ENCODE assay signal across 8 mouse cellular contexts in the genomic region with DNA sequence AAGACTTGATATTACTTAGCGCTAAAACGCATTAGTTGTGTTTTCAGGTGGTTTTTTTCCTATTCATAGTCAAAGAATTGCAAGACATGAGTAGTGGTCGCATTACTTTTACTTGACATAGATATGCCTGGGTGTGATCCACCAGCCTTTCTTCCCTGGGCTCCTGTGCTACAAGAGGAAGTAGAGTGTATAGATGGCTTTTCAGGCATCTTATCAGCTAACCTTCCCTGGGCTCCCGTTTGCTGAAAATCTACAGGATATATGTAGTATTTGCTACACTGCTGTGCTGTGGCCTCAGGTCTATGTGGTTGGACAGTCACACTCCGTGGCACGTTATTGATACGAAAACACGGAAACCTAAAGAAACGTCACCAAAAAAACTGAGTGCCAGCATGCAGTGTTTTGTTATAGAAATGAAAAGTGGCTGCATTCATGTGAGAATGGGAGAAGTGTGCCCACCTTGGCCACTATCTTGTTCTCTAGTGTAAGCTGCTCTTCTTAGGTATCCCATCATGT. TPM values are rescaled to one million over a fixed set of nuclear protein-coding genes. Genes with fewer than 3 reads are reported as not detected.
DNase-seq lines count a peak whose midpoint lies in the region; ATAC-seq and TF ChIP-seq lines count a peak whose summit lies in the region.

No protein-coding gene starts in this region.

- no peak for ATAC-seq in kidney, postnatal 0 days (replicated peaks; ENCODE audit: low FRiP score, low read depth)

- TF ChIP-seq POLR2A in myocyte (IDR thresholded peaks at IDR 0.05; ENCODE audit: insufficient read length, low read depth) = no peak

- H3K27ac ChIP-seq in kidney, postnatal 0 days = no peak overlapping the region

- TF ChIP-seq CTCF in kidney, postnatal 0 days (IDR thresholded peaks at IDR 0.05; ENCODE audit: low read depth) = no peak

- 78% methylated on average over 9 of the region's 9 CpGs for WGBS in kidney, postnatal 0 days

- peaks cover 62% of the 10 kb centered on the region for H3K79me2 ChIP-seq in myocyte (ENCODE audit: control insufficient read depth, insufficient read depth)

- intact Hi-C loops in left cerebral cortex, postnatal 10 days (cut with DNase I) = no loop called here

- no peak overlapping the region for H3ac ChIP-seq in myocyte (ENCODE audit: control insufficient read depth, insufficient read length)

- H3K4me1 ChIP-seq in kidney, postnatal 0 days (replicated peaks; ENCODE audit: insufficient read depth, low read length) = peaks cover 4% of the 10 kb centered on the region

- H3K36me3 ChIP-seq in kidney, postnatal 0 days (ENCODE audit: insufficient read depth, low read length) = 0 out of 2 replicates have a peak, but pooled peaks cover 3% of the 10 kb centered on the region
- no peaks in the 10 kb centered on the region for H3K36me3 ChIP-seq in myocyte (ENCODE audit: control insufficient read depth, insufficient read depth)

- peak overlapping the region; percentile 68 for H3K4me2 ChIP-seq in kidney, postnatal 0 days (ENCODE audit: low read length)
- peak overlapping the region; percentile 62 for H3K4me2 ChIP-seq in myocyte (ENCODE audit: low read depth)

- H3K4me3 ChIP-seq in kidney, postnatal 0 days (replicated peaks; ENCODE audit: low read depth, low read length) = no peak overlapping the region
- H3K4me3 ChIP-seq in myocyte = peak overlapping the region; percentile 43

- no peak for DNase-seq in kidney, postnatal 0 days (ENCODE audit: low spot score)
- DNase-seq in kidney, postnatal 4 days = no peak
- DNase-seq in c-Kit-negative CD71-positive TER-119-positive erythroid progenitor cells, embryonic 14.5 days (ENCODE audit: low read depth, low spot score) = peak; percentile 36
- DNase-seq in induced T-regulatory cell, adult 2 months (ENCODE audit: low read depth) = peak; percentile 67
- DNase-seq in urinary bladder, postnatal 36 days (ENCODE audit: low spot score in 2 of 2) = no peak
- no peak for DNase-seq in left cerebral cortex, postnatal 10 days (ENCODE audit: extremely low spot score in 1 of 2, low spot score in 2 of 2)
- DNase-seq in MN1 (ENCODE audit: low spot score) = no peak

- peak overlapping the region; percentile 98; the same call in 1 of the 2 replicates for H3K9ac ChIP-seq in kidney, postnatal 0 days (ENCODE audit: low read depth, low read length)

- no peaks in the 10 kb centered on the region for H3K9me3 ChIP-seq in kidney, postnatal 0 days (replicated peaks; ENCODE audit: low read length)

- no peaks in the 10 kb centered on the region for H3K27me3 ChIP-seq in kidney, postnatal 0 days (ENCODE audit: insufficient read depth, low read length)
- H3K27me3 ChIP-seq in myocyte (ENCODE audit: control insufficient read depth, insufficient read depth, insufficient read length) = no peaks in the 10 kb centered on the region

TF ChIP-seq in myocyte, 11 proteins besides CTCF, POLR2A, EP300 and RAD21:
- no peak for TF ChIP-seq MYOG (IDR thresholded peaks at IDR 0.05; ENCODE audit: control insufficient read depth in 1 of 3, insufficient read depth in 1 of 3, insufficient read length in 2 of 3, low read depth in 2 of 3)
- no peak for TF ChIP-seq TCF12 (IDR thresholded peaks at IDR 0.05; ENCODE audit: insufficient read depth, poor library complexity, severe bottlenecking)
- no peak for TF ChIP-seq CEBPB (IDR thresholded peaks at IDR 0.05; ENCODE audit: insufficient read depth, poor library complexity, severe bottlenecking)
- TF ChIP-seq E2F4 (IDR thresholded peaks at IDR 0.05; ENCODE audit: insufficient read depth) = no peak
- no peak for TF ChIP-seq MYOD1 (IDR thresholded peaks at IDR 0.05; ENCODE audit: control insufficient read depth in 1 of 3, insufficient read length in 2 of 3, low read depth in 2 of 3)
- TF ChIP-seq REST (IDR thresholded peaks at IDR 0.05; ENCODE audit: insufficient read depth, insufficient read length) = no peak
- TF ChIP-seq TCF3 (IDR thresholded peaks at IDR 0.05; ENCODE audit: insufficient read length, low read depth) = no peak
- TF ChIP-seq SRF (IDR thresholded peaks at IDR 0.05; ENCODE audit: control insufficient read depth, insufficient read length, low read depth) = no peak
- no peak for TF ChIP-seq MAX (IDR thresholded peaks at IDR 0.05; ENCODE audit: low read depth)
- TF ChIP-seq POLR2AphosphoS2 (IDR thresholded peaks at IDR 0.05; ENCODE audit: insufficient read length, low read depth) = no peak

RNA-seq across cellular contexts. Expression of a gene that starts 6.6 kb away (rescaled TPM):
- polyA plus RNA-seq in kidney, postnatal 0 days (2015; fragmentation: Nextera tagmentation; extraction: Ambion mirVana) = 1.4 and 1.6 TPM in 2 replicates
- 0.47 TPM for polyA plus RNA-seq in myocyte (2012; fragmentation: generic; extraction: Trizol)
- 1 to 10 TPM; 7.5 to 8.7 TPM for total RNA-seq in left cerebral cortex, postnatal 10 days (2021)

RNA-seq across cellular contexts. Expression of a gene that starts 6.7 kb away (rescaled TPM):
- 41.4 and 41.9 TPM in 2 replicates for polyA plus RNA-seq in kidney, postnatal 0 days (2015; fragmentation: Nextera tagmentation; extraction: Ambion mirVana)
- polyA plus RNA-seq in myocyte (2012; fragmentation: generic; extraction: Trizol) = 6.4 TPM
- total RNA-seq in left cerebral cortex, postnatal 10 days (2021) = 10 to 100 TPM; 47.0 to 48.3 TPM

Comparison
In these comparisons a context has a peak if more than half of its experiments do, and no peak if none do; other contexts are left out.
1. DNase-seq: peak in c-Kit-negative CD71-positive TER-119-positive erythroid progenitor cells, embryonic 14.5 days (single experiment) and induced T-regulatory cell, adult 2 months (single experiment); none in kidney, postnatal 0 days (single experiment), kidney, postnatal 4 days (0 of 2), urinary bladder, postnatal 36 days (0 of 2), left cerebral cortex, postnatal 10 days (0 of 2) and MN1 (single experiment).